Mouse (Mus musculus) kidney, postnatal 4 days (tissue): ENCODE results near the gene Il4i1.
"Not testable (repeated sequence)": the region's sequence is repeated elsewhere in the genome, so short reads cannot be mapped to it uniquely, and the experiment has no call there.

Experiments used
- DNase-seq, 2 experiments: peaks; one replicate each; pipeline ENCODE4 v3.0.0; 2021; ENCODE audit warnings: mixed read lengths in 2 of 2

Gene Il4i1

GRCm38 (mm10) chr7:44864595-44865542 lies 48.7 kb downstream of the Il4i1 start:
- peak in 1 of 2 experiments; percentile 46 for DNase-seq

- DNase-seq: peak; percentile 72 to 82
Observed at GRCm38 (mm10) chr7:44866276-44867009, 50.3 kb downstream of the Il4i1 start.

- DNase-seq: peak in 1 of 2 experiments; percentile 33
Observed at GRCm38 (mm10) chr7:44867010-44867702, 51.0 kb downstream of the Il4i1 start.

- DNase-seq: no peak
Observed at GRCm38 (mm10) chr7:44867802-44868201, 51.6 kb downstream of the Il4i1 start.

- DNase-seq: peak; percentile 43 to 67
Observed at GRCm38 (mm10) chr7:44868465-44868864, 52.3 kb downstream of the Il4i1 start.

GRCm38 (mm10) chr7:44868919-44869696 lies 52.9 kb downstream of the Il4i1 start:
- peak; percentile 81 to 89 for DNase-seq

GRCm38 (mm10) chr7:44869697-44870528 lies 53.7 kb downstream of the Il4i1 start, which contains the start of gene Ptov1:
TSS of gene Ptov1 (minus strand) at chr7:44869788.
- DNase-seq: peak; percentile 92 to 95

GRCm38 (mm10) chr7:44870614-44871013 lies 54.4 kb downstream of the Il4i1 start:
- DNase-seq: no peak

GRCm38 (mm10) chr7:44871181-44871580 lies 55.0 kb downstream of the Il4i1 start:
- DNase-seq: no peak

GRCm38 (mm10) chr7:44871774-44872173 lies 55.6 kb downstream of the Il4i1 start:
- not testable (repeated sequence) for DNase-seq

GRCm38 (mm10) chr7:44877833-44878232 lies 61.6 kb downstream of the Il4i1 start:
- no peak for DNase-seq

- DNase-seq: no peak
Observed at GRCm38 (mm10) chr7:44883036-44883435, 66.8 kb downstream of the Il4i1 start.

- no peak for DNase-seq
Observed at GRCm38 (mm10) chr7:44884637-44885036, 68.5 kb downstream of the Il4i1 start.

GRCm38 (mm10) chr7:44886964-44887363 lies 70.8 kb downstream of the Il4i1 start:
- DNase-seq: no peak

- no peak for DNase-seq
Observed at GRCm38 (mm10) chr7:44888256-44889105, 72.3 kb downstream of the Il4i1 start.

- DNase-seq: peak; percentile 52 to 61
Observed at GRCm38 (mm10) chr7:44890180-44890579, 74.0 kb downstream of the Il4i1 start.
